Mouse (Mus musculus) neural tube, embryonic 14.5 days (tissue): Measurements from ENCODE around the gene Nae1. TPM values are rescaled to one million over a fixed set of nuclear protein-coding genes. Genes with fewer than 3 reads are reported as not detected.

Experiments used
- ATAC-seq: fragments of 200-750 bp; cut with Nextera tagmentation; 2 replicates; pipeline ENCODE4 v1.8.0; 2017; ENCODE audit warnings: low read depth, mild to moderate bottlenecking, moderate TSS enrichment, moderate library complexity
- H3K27ac ChIP-seq: fragments of 300-500 bp; sonication (generic); 2 replicates; pipeline ENCODE4 v1.5.1; 2014; ENCODE audit warnings: low read depth, mild to moderate bottlenecking, control low read depth, low read length, moderate library complexity, mixed read lengths
- H3K27me3 ChIP-seq: fragments of 300-500 bp; sonication (generic); 2 replicates; pipeline ENCODE4 v1.6.1; 2014; ENCODE audit warnings: low read length; ENCODE audit not compliant: control insufficient read depth, insufficient read depth
- H3K36me3 ChIP-seq: fragments of 300-500 bp; sonication (generic); 2 replicates; pipeline ENCODE4 v1.6.1; 2014; ENCODE audit warnings: low read length, mixed read lengths; ENCODE audit not compliant: control insufficient read depth, insufficient read depth
- H3K4me1 ChIP-seq: fragments of 300-500 bp; sonication (generic); 2 replicates; pipeline ENCODE4 v1.6.1; 2014; ENCODE audit warnings: low read length; ENCODE audit not compliant: control insufficient read depth, insufficient read depth
- H3K4me2 ChIP-seq: fragments of 300-500 bp; sonication (generic); 2 replicates; pipeline ENCODE4 v1.6.1; 2014; ENCODE audit warnings: mild to moderate bottlenecking, low read depth, low read length, control low read depth
- H3K4me3 ChIP-seq: fragments of 300-500 bp; sonication (generic); 2 replicates; pipeline ENCODE4 v1.5.1; 2014; ENCODE audit warnings: low read depth, low read length, control low read depth, mixed read lengths
- H3K9ac ChIP-seq: fragments of 300-500 bp; sonication (generic); replicated peaks from 2 replicates; pipeline ENCODE4 v1.6.1; 2014; ENCODE audit warnings: low read depth, mild to moderate bottlenecking, control low read depth, low read length, mixed read lengths
- H3K9me3 ChIP-seq: fragments of 300-500 bp; sonication (generic); 2 replicates; pipeline ENCODE4 v1.6.1; 2016; ENCODE audit warnings: low read length; ENCODE audit not compliant: control insufficient read depth
- WGBS: fragments of 180-500 bp; shearing (Covaris S2); extraction: QIAGEN DNeasy Blood & Tissue Kit; methylation state at CpG from one replicate; pipeline ENCODE4 v1.1.7; 2014; 5-methylcytosine and 5-hydroxymethylcytosine counted together
- polyA plus RNA-seq: library from polyadenylated mRNA; unstranded; fragments of >200 nt; fragmentation: Nextera tagmentation; extraction: Ambion mirVana; gene quantifications from 2 replicates; pipeline ENCODE4 v1.2.1, GENCODE M21; 2014

Gene Nae1
- polyA plus RNA-seq, 1 experiment from 2014 or later, result 102 TPM

- no peak for ATAC-seq
- Histone ChIP-seq H3K4me2 (no peak overlapping the region), H3K9ac (no peak overlapping the region), H3K27ac (no peak overlapping the region), H3K4me3 (no peak overlapping the region), H3K9me3 (no peaks in the 10 kb centered on the region), H3K4me1 (no peaks in the 10 kb centered on the region), H3K36me3 (no peaks in the 10 kb centered on the region), H3K27me3 (no peaks in the 10 kb centered on the region)
- 87% methylated on average over 7 of the region's 7 CpGs for WGBS
These were observed 22.8 kb upstream of the Nae1 start for GRCm38 (mm10) chr8:104557226-104557625.

- Histone ChIP-seq H3K4me2 (no peak overlapping the region), H3K4me3 (no peak overlapping the region), H3K27ac (no peak overlapping the region), H3K9ac (no peak overlapping the region), H3K4me1 (no peaks in the 10 kb centered on the region), H3K36me3 (no peaks in the 10 kb centered on the region), H3K9me3 (no peaks in the 10 kb centered on the region), H3K27me3 (no peaks in the 10 kb centered on the region)
- no peak for ATAC-seq
- WGBS, result 91% methylated on average over 4 of the region's 4 CpGs
These were observed 20.8 kb upstream of the Nae1 start for GRCm38 (mm10) chr8:104555191-104555590.

DNA sequence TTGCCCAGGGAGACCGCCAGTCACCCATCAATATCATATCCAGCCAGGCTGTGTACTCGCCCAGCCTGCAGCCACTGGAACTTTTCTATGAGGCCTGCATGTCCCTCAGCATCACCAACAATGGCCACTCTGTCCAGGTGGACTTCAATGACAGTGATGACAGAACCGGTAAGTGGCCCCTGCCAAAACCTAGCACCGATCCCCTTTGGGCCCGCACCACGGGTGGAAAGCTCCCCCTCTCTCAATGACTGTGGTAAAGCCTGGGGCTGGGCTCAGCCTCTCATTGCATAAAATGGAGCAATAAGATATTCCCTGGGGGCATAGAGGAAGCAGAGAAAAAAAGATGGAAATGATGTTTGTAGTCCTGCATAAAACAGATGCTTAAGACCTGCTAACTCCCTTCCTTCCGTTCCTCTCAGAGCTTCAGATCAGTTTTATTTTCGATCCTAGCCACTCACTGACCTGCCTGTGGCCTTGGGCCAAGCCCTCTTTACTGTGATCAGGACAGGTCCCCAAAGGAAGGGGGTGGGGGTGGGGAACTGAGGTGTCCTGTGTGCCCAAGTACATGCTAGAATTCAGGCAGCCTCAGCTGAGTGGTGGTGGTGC, 9.1 kb upstream of the Nae1 start:
- ATAC-seq, result no peak
- Histone ChIP-seq H3K27ac (no peak overlapping the region), H3K27me3 (peaks cover 41% of the 10 kb centered on the region), H3K4me3 (no peak overlapping the region), H3K36me3 (no peaks in the 10 kb centered on the region), H3K9ac (no peak overlapping the region), H3K4me2 (no peak overlapping the region), H3K9me3 (no peaks in the 10 kb centered on the region), H3K4me1 (peaks cover 10% of the 10 kb centered on the region; the same call in 1 of the 2 replicates)
- 87% methylated on average over 8 of the region's 8 CpGs for WGBS

- no peak overlapping the region for H3K27ac ChIP-seq
- H3K4me3 ChIP-seq, result no peak overlapping the region
These were observed 7.7 kb upstream of the Nae1 start for GRCm38 (mm10) chr8:104542160-104542559.

DNA sequence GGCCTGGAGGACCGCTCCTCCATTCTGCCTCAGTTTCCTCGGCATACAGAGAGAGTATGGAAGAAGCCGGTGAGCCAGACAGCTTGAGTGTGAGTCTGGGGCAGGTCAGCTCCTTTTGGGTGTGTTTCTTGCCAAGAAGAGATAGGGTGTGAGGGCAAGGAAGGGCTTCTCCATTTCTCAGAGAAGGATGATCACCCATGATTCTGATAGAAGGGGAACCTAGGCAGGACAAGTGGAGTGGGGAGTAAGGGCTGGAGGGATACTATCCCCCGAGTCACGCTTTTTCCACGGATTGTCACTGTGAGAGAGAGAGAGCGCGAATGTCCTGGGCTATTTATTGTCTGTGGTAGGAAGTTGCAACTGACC, 7.1 kb upstream of the Nae1 start:
- H3K4me1 ChIP-seq, result peaks cover 10% of the 10 kb centered on the region; the same call in 1 of the 2 replicates
- WGBS, result 8% methylated on average over 8 of the region's 8 CpGs
- ATAC-seq, result no peak
- H3K9ac ChIP-seq, result no peak overlapping the region
- peak overlapping the region; percentile 91 for H3K4me2 ChIP-seq
- H3K27me3 ChIP-seq, result peaks cover 41% of the 10 kb centered on the region
- no peak overlapping the region for H3K27ac ChIP-seq
- H3K36me3 ChIP-seq, result no peaks in the 10 kb centered on the region
- H3K9me3 ChIP-seq, result no peaks in the 10 kb centered on the region
- peak overlapping the region; percentile 49 for H3K4me3 ChIP-seq

More at GRCm38 (mm10) chr8:104542160-104542559, 7.7 kb upstream of the Nae1 start:
- H3K36me3 ChIP-seq, result no peaks in the 10 kb centered on the region
- no peaks in the 10 kb centered on the region for H3K9me3 ChIP-seq
- 10% methylated on average over 11 of the region's 11 CpGs for WGBS
- peaks cover 41% of the 10 kb centered on the region for H3K27me3 ChIP-seq
- H3K4me2 ChIP-seq, result no peak overlapping the region
- H3K9ac ChIP-seq, result no peak overlapping the region
- peaks cover 10% of the 10 kb centered on the region; the same call in 1 of the 2 replicates for H3K4me1 ChIP-seq
- no peak for ATAC-seq

GRCm38 (mm10) chr8:104540710-104541514, 6.5 kb upstream of the Nae1 start:
- H3K4me1 ChIP-seq, result peaks cover 10% of the 10 kb centered on the region; the same call in 1 of the 2 replicates
- H3K36me3 ChIP-seq, result no peaks in the 10 kb centered on the region
- H3K27me3 ChIP-seq, result peaks cover 41% of the 10 kb centered on the region
- peak overlapping the region; percentile 91 for H3K4me2 ChIP-seq
- peak; percentile 73 for ATAC-seq
- WGBS, result 1% methylated on average over 54 of the region's 76 CpGs
- peak overlapping the region; percentile 52 for H3K9ac ChIP-seq
- no peaks in the 10 kb centered on the region for H3K9me3 ChIP-seq
- no peak overlapping the region for H3K27ac ChIP-seq
- peak overlapping the region; percentile 49 for H3K4me3 ChIP-seq

DNA sequence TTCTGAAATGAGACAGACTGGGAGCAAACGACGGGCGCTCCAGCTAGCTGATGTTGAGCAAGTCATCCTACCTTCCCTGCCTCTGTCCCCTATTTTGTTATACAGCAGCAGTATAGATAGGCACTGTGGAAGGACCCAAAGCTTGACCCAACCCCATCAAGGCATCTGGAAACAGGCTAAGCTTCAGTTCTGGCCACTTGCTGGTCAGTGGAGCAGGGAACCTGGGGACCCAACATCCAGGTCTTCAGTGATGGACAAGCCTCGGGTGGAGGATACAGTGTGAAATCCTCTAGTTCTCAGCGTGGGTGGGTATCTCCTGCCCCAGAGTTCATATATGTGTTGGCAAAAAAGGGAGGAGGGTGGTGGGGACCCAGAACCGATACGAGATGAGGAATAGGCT, 5.8 kb upstream of the Nae1 start:
- Histone ChIP-seq H3K36me3 (no peaks in the 10 kb centered on the region), H3K4me3 (peak overlapping the region; percentile 49), H3K9ac (peak overlapping the region; percentile 52; the same call in 1 of the 2 replicates), H3K9me3 (no peaks in the 10 kb centered on the region), H3K27me3 (peaks cover 41% of the 10 kb centered on the region), H3K27ac (no peak overlapping the region), H3K4me1 (peaks cover 10% of the 10 kb centered on the region; the same call in 1 of the 2 replicates), H3K4me2 (peak overlapping the region; percentile 91)
- ATAC-seq, result no peak
- 42% methylated on average over 7 of the region's 7 CpGs for WGBS

DNA sequence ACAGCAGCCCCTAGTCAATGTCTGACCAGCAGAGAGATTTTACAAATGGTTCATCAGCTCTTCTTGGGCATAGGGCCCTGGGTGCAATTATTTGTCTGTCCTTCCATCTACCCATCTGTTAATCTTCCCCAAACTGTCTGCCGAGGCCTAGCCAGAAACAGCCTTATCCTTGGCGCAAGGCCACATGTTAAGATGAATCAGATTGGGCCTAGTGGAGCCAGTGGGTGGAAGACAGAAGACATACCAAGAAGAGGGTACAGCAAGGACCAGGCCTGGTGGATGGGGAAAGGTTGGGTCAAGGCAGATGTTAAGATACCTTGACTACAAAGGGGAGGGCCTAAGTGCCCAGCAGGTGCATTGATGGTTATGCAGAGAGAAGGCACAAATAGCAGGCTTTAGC, 5.1 kb upstream of the Nae1 start:
- WGBS, result 78% methylated on average over 2 of the region's 2 CpGs
- Histone ChIP-seq H3K9ac (no peak overlapping the region), H3K27me3 (peaks cover 41% of the 10 kb centered on the region)

GRCm38 (mm10) chr8:104538896-104539295, 4.5 kb upstream of the Nae1 start:
- Histone ChIP-seq H3K4me2 (no peak overlapping the region), H3K4me1 (peaks cover 10% of the 10 kb centered on the region; the same call in 1 of the 2 replicates), H3K9ac (no peak overlapping the region), H3K9me3 (no peaks in the 10 kb centered on the region), H3K4me3 (no peak overlapping the region), H3K27ac (no peak overlapping the region), H3K36me3 (no peaks in the 10 kb centered on the region), H3K27me3 (peaks cover 41% of the 10 kb centered on the region)
- ATAC-seq, result no peak
- WGBS, result 88% methylated on average over 4 of the region's 4 CpGs

More for the DNA sequence above, 5.1 kb upstream of the Nae1 start:
- no peaks in the 10 kb centered on the region for H3K36me3 ChIP-seq
- H3K27ac ChIP-seq, result no peak overlapping the region
- no peak for ATAC-seq
- H3K4me2 ChIP-seq, result no peak overlapping the region
- H3K9me3 ChIP-seq, result no peaks in the 10 kb centered on the region
- H3K4me3 ChIP-seq, result no peak overlapping the region
- H3K4me1 ChIP-seq, result peaks cover 10% of the 10 kb centered on the region; the same call in 1 of the 2 replicates
